Mouse (Mus musculus) hindbrain, embryonic 10.5 days (tissue): ENCODE data around the gene Wbp4. TPM values are rescaled to one million over a fixed set of nuclear protein-coding genes. Genes with fewer than 3 reads are reported as not detected.

Experiments used
- DNase-seq: peaks from one replicate; pipeline ENCODE4 v3.0.0-alpha.2; 2017; ENCODE audit warnings: low spot score
- H3K27ac ChIP-seq: fragments of 300-500 bp; sonication (generic); 2 replicates; pipeline ENCODE4 v1.5.1; 2016; ENCODE audit warnings: mild to moderate bottlenecking, moderate library complexity
- H3K27me3 ChIP-seq: fragments of 300-500 bp; sonication (generic); 2 replicates; pipeline ENCODE4 v1.6.1; 2016; ENCODE audit warnings: mild to moderate bottlenecking; ENCODE audit not compliant: poor library complexity, insufficient read depth, severe bottlenecking
- H3K36me3 ChIP-seq: fragments of 300-500 bp; sonication (generic); 2 replicates; pipeline ENCODE4 v1.6.1; 2016; ENCODE audit warnings: mild to moderate bottlenecking, moderate library complexity
- H3K4me1 ChIP-seq: fragments of 300-500 bp; sonication (generic); replicated peaks from 2 replicates; pipeline ENCODE4 v1.6.1; 2016; ENCODE audit warnings: mild to moderate bottlenecking
- H3K4me3 ChIP-seq: fragments of 300-500 bp; sonication (generic); 2 replicates; pipeline ENCODE4 v1.5.1; 2016; ENCODE audit warnings: mild to moderate bottlenecking, moderate library complexity
- H3K9me3 ChIP-seq: fragments of 300-500 bp; sonication (generic); 2 replicates; pipeline ENCODE4 v1.6.1; 2016; ENCODE audit warnings: mild to moderate bottlenecking, moderate library complexity
- WGBS: fragments of 180-500 bp; shearing (Covaris S2); methylation state at CpG from one replicate; pipeline ENCODE4 v1.1.7; 2016; 5-methylcytosine and 5-hydroxymethylcytosine counted together
- polyA plus RNA-seq: library from polyadenylated mRNA; unstranded; fragments of >200 nt; fragmentation: Nextera tagmentation; extraction: Ambion mirVana; gene quantifications from 2 replicates; pipeline ENCODE4 v1.2.1, GENCODE M21; 2016

Wbp4 gene
- polyA plus RNA-seq, 1 experiment from 2014 or later: 38.9 TPM

- H3K9me3 ChIP-seq: no peaks in the 10 kb centered on the region
- WGBS: 77% methylated on average over 4 of the region's 4 CpGs
These were observed 19.4 kb upstream of the Wbp4 start for GRCm38 (mm10) chr14:79500756-79501155.

GRCm38 (mm10) chr14:79499326-79499725, 18.0 kb upstream of the Wbp4 start:
- Histone ChIP-seq H3K36me3 (no peaks in the 10 kb centered on the region), H3K4me1 (0 out of 2 replicates have a peak, but pooled peaks cover 2% of the 10 kb centered on the region), H3K9me3 (no peaks in the 10 kb centered on the region), H3K27ac (no peak overlapping the region), H3K4me3 (no peak overlapping the region), H3K27me3 (no peaks in the 10 kb centered on the region)
- DNase-seq: no peak
- WGBS: 84% methylated on average over 9 of the region's 9 CpGs

More at GRCm38 (mm10) chr14:79500756-79501155, 19.4 kb upstream of the Wbp4 start:
- no peak for DNase-seq
- Histone ChIP-seq H3K27me3 (no peaks in the 10 kb centered on the region), H3K36me3 (no peaks in the 10 kb centered on the region), H3K4me3 (no peak overlapping the region), H3K4me1 (0 out of 2 replicates have a peak, but pooled peaks cover 2% of the 10 kb centered on the region), H3K27ac (no peak overlapping the region)

- Histone ChIP-seq H3K9me3 (no peaks in the 10 kb centered on the region), H3K27me3 (no peaks in the 10 kb centered on the region), H3K4me1 (no peaks in the 10 kb centered on the region), H3K4me3 (no peak overlapping the region), H3K27ac (no peak overlapping the region), H3K36me3 (0 out of 2 replicates have a peak, but pooled peaks cover 6% of the 10 kb centered on the region)
- DNase-seq: no peak
- 84% methylated on average over 6 of the region's 6 CpGs for WGBS
These were observed 13.0 kb upstream of the Wbp4 start for GRCm38 (mm10) chr14:79494349-79494748.

DNA sequence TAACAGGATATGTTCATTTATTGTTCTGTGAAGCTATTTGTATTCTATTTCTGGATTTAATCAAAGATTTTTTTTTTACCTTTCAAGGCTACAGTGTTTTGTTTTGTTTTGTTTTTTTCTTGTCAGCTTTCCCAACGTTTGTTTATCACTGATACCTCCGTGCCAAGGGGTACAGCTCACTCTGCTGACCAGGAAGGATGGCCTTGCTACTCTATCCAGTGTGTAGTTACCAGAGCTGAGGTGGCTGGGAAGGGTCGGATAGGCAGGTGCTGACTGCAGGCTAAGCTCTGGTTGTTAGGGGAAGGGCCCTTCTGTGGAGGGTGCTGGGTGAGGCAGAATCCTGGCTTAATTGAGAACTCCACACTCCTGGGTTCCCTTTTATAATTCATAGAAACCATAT, 8.9 kb upstream of the Wbp4 start:
- Histone ChIP-seq H3K4me1 (peaks cover 15% of the 10 kb centered on the region), H3K27me3 (peaks cover 15% of the 10 kb centered on the region; the same call in 1 of the 2 replicates), H3K36me3 (0 out of 2 replicates have a peak, but pooled peaks cover 6% of the 10 kb centered on the region), H3K27ac (no peak overlapping the region), H3K9me3 (no peaks in the 10 kb centered on the region), H3K4me3 (no peak overlapping the region)
- no peak for DNase-seq
- WGBS: 78% methylated on average over 3 of the region's 3 CpGs

GRCm38 (mm10) chr14:79489150-79489549, 7.8 kb upstream of the Wbp4 start:
- DNase-seq: no peak
- no peaks in the 10 kb centered on the region for H3K9me3 ChIP-seq
- 0 out of 2 replicates have a peak, but pooled peaks cover 6% of the 10 kb centered on the region for H3K36me3 ChIP-seq
- WGBS: 86% methylated on average over 12 of the region's 12 CpGs
- peaks cover 15% of the 10 kb centered on the region; the same call in 1 of the 2 replicates for H3K27me3 ChIP-seq
- no peak overlapping the region for H3K27ac ChIP-seq
- peaks cover 16% of the 10 kb centered on the region for H3K4me1 ChIP-seq
- no peak overlapping the region for H3K4me3 ChIP-seq

DNA sequence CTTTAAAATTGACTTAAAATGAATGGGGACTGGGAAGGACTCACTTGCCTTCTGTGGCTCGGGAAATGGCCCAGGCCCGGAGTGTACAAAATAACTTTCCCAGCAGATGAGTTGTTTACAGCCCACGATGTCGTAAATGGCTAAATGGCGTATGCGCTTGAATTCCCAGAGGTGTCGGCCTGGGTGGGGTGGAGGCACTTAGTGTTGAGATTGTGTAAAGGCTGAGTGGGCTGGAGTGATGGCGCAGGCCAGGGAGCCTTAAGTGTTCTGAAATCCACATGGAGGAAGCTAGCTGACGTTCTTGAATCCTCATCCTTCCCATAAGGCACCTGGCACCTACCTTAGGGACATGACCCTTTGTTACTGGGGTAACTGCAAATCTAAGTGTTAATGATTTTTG, 7.2 kb upstream of the Wbp4 start:
- Histone ChIP-seq H3K9me3 (no peaks in the 10 kb centered on the region), H3K36me3 (0 out of 2 replicates have a peak, but pooled peaks cover 6% of the 10 kb centered on the region), H3K4me3 (no peak overlapping the region), H3K27me3 (peaks cover 15% of the 10 kb centered on the region; the same call in 1 of the 2 replicates), H3K4me1 (peaks cover 22% of the 10 kb centered on the region), H3K27ac (no peak overlapping the region)
- no peak for DNase-seq
- WGBS: 89% methylated on average over 9 of the region's 9 CpGs

DNA sequence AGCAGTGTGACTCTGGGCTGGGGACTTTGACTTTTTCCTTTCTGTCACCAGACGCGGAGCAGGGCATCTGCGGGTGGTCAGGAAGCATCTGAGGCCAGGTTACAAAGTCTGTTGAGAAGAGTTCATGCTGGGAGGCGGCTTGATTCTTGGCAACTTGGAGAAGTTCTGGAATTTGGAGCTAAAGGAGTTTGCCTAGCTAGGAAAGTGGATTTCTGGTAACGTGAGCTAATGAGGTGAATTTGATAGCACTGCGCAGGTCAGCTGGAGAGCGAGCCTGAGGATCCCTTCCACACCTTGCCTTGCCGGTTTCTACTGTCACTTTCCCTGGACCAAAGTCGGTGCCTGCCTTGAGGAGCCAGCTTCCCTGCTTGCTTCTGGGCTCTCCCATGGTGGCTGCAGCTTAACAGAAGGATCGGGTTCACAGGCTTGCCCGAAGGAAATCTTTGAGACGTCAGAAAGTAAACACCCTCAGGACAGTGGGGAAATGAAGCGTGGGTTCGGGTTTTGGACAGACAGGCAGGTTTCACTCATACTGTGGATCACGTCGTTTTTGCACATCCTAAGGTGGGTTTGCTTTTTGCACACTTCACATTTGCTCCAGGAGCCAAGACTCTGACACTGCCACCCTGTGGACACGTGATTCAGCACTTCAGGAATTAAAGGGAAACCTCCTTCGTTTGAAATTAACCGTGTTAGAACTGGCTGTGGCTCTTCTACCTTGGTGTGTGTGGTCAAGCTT, 5.8 kb upstream of the Wbp4 start:
- Histone ChIP-seq H3K36me3 (0 out of 2 replicates have a peak, but pooled peaks cover 5% of the 10 kb centered on the region), H3K9me3 (no peaks in the 10 kb centered on the region), H3K4me1 (peaks cover 33% of the 10 kb centered on the region), H3K4me3 (peak overlapping the region; percentile 48), H3K27ac (peak overlapping the region; percentile 56), H3K27me3 (peaks cover 15% of the 10 kb centered on the region; the same call in 1 of the 2 replicates)
- 4% methylated on average over 19 of the region's 19 CpGs for WGBS
- peak; percentile 36 for DNase-seq

- Histone ChIP-seq H3K27ac (peak overlapping the region; percentile 19; the same call in 1 of the 2 replicates), H3K4me1 (peaks cover 33% of the 10 kb centered on the region), H3K36me3 (no peaks in the 10 kb centered on the region), H3K27me3 (peaks cover 15% of the 10 kb centered on the region; the same call in 1 of the 2 replicates), H3K4me3 (peak overlapping the region; percentile 48), H3K9me3 (no peaks in the 10 kb centered on the region)
- DNase-seq: no peak
- 19% methylated on average over 8 of the region's 8 CpGs for WGBS
These were observed 5.3 kb upstream of the Wbp4 start for GRCm38 (mm10) chr14:79486617-79486992.

- WGBS: 75% methylated on average over 8 of the region's 8 CpGs
- H3K4me1 ChIP-seq: peaks cover 46% of the 10 kb centered on the region
These were observed 2.3 kb upstream of the Wbp4 start for GRCm38 (mm10) chr14:79483611-79484120.

GRCm38 (mm10) chr14:79482747-79483355, 1.5 kb upstream of the Wbp4 start:
- 29% methylated on average over 15 of the region's 15 CpGs for WGBS
- peaks cover 15% of the 10 kb centered on the region; the same call in 1 of the 2 replicates for H3K27me3 ChIP-seq
- H3K36me3 ChIP-seq: peaks cover 16% of the 10 kb centered on the region
- no peak for DNase-seq
- peak overlapping the region; percentile 99 for H3K27ac ChIP-seq
- peak overlapping the region; percentile 86 for H3K4me3 ChIP-seq
- no peaks in the 10 kb centered on the region for H3K9me3 ChIP-seq
- peaks cover 46% of the 10 kb centered on the region for H3K4me1 ChIP-seq

More at GRCm38 (mm10) chr14:79483611-79484120, 2.3 kb upstream of the Wbp4 start:
- peaks cover 8% of the 10 kb centered on the region; the same call in 1 of the 2 replicates for H3K36me3 ChIP-seq
- no peak for DNase-seq
- H3K9me3 ChIP-seq: no peaks in the 10 kb centered on the region
- H3K27ac ChIP-seq: peak overlapping the region; percentile 99; the same call in 1 of the 2 replicates
- peaks cover 15% of the 10 kb centered on the region; the same call in 1 of the 2 replicates for H3K27me3 ChIP-seq
- H3K4me3 ChIP-seq: peak overlapping the region; percentile 86

DNA sequence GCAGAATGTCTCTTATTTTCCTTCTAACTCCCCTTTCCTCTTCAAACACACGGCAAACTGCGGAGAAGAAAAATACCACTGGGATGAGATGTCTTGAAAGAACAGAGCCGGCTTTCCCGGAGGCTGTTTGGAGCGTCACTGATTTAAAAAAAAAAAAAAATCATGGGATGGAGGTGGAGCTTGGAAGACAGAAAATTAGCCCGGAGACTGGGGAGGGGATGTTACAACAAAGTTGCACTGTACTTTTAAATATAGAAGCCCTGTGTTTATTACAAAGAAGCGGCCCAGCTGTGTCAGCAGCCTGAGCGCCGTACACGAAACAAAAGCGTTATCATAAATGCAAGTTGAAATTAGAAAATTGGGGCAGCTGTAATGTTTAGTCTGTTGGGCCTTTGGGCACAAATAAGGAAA, 936 bp upstream of the Wbp4 start:
- no peaks in the 10 kb centered on the region for H3K9me3 ChIP-seq
- under 1% methylated on average over 11 of the region's 11 CpGs for WGBS
- peak overlapping the region; percentile 99 for H3K27ac ChIP-seq
- peaks cover 15% of the 10 kb centered on the region; the same call in 1 of the 2 replicates for H3K27me3 ChIP-seq
- H3K36me3 ChIP-seq: peaks cover 22% of the 10 kb centered on the region
- DNase-seq: no peak
- peak overlapping the region; percentile 86 for H3K4me3 ChIP-seq
- peaks cover 41% of the 10 kb centered on the region for H3K4me1 ChIP-seq

- Histone ChIP-seq H3K27ac (peak within 1 kb of the TSS; percentile 99), H3K27me3 (0 out of 2 replicates have a peak, but pooled peaks cover 3% of the 10 kb centered on the region), H3K36me3 (peaks cover 36% of the 10 kb centered on the region), H3K4me1 (peaks cover 31% of the 10 kb centered on the region), H3K9me3 (no peaks in the 10 kb centered on the region), H3K4me3 (peak within 1 kb of the TSS; percentile 86)
- peak; percentile 91 for DNase-seq
- under 1% methylated on average over 96 of the region's 96 CpGs for WGBS
These were observed 539 bp downstream of the Wbp4 start, which contains the start of gene Elf1 for GRCm38 (mm10) chr14:79480624-79481338. Gene Elf1, plus strand, starts transcription at chr14:79481194.
